Mouse (Mus musculus): ENCODE measurements around the gene Crim1.

The Crim1 gene

DNA sequence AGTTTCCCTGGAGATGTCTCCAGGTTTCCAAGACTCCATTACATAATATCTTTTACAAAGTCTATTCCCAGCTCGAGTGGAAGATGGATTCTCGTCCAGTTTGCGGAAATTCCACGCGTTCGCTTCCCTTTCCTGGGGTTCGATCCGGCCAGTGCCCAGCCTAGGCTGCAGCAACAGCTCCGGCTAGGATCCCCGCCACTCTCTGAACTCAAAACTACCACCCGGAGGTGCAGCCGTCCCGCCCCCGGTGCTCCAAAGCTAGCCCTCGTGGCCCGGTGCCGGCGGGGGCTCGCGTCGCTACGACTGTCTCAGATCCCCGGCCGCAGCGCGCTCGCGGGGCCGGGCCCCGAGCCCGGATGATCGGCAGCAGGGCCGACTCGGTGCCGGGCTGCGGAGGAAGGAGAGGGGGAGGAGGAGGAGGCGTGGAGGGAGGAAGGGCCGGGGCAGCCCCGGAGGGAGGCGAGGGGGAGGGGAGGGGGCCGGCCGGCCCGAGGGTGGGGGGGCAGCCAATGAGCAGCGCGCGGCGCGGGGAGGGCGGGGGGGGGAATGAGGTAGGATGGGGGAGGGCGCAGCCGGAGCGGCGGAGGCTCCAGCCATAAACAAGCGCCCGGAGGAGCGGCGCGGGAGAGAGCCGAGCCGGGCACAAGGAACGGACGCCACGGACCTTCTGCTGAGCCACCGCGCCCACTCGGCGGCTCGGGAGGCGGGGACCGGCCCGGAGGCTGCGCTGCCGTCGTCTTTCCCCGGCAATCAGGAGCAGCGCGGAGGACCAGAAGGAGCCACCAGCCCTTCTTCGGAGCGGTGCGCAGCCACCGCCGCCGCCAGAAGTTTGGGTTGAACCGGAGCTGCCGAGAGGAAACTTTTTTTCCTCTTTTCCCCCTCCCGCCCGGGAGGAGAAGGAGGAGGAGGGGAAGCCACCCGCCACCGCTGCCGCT is at the start of gene Crim1:
TSS of gene Crim1 (plus strand) at position 623 of the 935 bp plus-strand sequence.
- under 1% methylated on average over 73 of the region's 90 CpGs for WGBS

DNA sequence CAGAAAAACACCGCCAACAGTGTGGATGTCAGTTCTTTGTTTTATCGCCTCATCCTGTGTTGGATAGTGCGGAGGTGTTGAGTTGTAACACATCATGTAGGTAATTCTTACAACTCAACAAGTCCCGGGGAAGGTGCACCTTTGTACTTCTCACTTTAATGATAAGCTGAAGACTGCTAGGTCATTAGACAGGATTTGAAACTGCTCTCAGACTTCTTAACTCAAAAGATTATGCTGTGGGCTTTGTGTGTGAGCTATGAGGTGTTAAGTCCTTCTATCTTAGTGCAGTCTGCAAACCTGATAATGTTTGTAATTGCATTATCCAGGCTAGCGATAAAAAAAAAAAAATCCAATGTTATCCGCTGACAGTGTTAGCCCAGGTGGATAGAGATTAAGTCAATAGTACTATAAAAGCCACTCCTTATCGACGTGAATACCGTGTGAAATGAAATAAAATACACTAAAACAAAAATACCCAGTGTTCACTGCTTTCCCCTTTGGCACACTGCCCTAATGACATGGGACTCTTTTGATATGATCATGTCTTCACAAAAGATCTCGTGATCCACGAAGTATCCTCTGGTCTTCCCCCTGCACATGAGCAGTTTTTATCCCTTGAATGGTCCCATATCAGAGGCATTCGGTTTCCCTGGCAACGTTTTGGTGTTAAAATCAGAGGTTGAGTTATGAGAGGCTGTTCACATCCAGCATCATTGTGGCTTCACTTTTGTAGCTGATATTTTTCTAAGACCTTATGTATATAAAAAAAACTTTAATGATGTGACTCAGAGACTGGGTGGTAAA is 48.4 kb upstream of the Crim1 start:
- whole genome bisulfite sequencing: 71% methylated on average over 13 of the region's 13 CpGs

DNA sequence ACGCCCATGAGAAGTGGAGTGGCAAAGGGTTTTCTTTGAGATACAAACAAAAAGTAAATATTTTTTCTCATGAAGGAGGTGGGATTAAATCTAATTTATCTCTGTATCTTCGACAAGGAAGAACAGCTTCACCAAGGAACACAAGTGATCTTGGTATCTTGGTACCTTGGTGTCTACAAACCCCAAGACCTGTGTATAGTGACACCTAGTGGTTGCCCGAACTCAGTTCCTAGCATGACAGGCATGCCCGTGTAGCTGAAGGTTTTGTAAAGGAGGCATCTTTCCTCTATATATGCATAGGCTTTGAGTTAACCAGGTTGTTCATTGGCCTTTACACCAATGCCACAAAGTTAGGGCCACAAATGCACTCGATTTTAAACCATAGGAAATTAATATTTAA is 36.8 kb upstream of the Crim1 start:
- WGBS: 30% methylated on average over 5 of the region's 5 CpGs

DNA sequence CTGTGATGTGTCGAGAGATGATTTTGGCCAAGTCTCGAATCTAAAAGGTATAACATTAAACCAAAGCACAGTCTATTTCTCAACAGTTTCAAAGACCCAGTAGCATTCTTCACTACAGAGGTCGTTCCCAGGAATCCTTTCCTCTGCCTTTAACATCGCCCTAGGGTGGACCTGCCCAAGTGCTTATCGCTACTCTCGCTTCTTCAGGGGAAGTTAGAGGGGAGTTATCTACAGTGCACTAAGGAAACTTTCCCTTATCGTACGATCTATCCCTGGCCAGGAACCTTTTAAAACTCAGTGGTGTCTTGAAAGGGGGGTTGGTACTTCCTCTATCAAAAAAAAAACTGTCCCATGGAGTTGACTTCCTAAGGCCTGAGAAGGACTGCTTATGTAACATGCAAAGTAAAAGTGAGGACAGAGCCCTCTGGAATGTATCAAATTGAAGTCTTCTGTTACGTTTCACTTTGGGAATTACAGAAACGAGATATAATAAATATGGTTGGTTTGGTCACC is 36.3 kb upstream of the Crim1 start:
- 82% methylated on average over 10 of the region's 10 CpGs for WGBS

DNA sequence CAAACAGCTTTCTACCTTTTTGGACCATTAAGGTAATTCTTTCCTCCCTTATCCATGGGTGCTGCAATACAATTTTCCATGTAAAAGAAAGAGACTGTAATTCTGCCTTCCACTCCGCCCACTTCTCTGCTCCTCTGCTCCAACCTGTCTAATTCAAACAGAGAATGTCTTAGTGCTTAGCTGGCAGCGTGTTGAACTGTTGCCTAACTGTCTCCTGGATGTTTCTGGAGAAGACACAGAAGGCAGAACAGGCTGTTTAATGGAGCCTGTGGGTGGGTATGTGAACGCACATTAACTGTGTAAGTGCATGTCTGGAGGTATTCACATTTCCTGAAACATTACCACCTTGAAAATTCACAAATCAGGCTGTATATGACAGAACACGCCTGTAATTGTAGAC is 33.5 kb upstream of the Crim1 start:
- WGBS: 62% methylated on average over 4 of the region's 4 CpGs

DNA sequence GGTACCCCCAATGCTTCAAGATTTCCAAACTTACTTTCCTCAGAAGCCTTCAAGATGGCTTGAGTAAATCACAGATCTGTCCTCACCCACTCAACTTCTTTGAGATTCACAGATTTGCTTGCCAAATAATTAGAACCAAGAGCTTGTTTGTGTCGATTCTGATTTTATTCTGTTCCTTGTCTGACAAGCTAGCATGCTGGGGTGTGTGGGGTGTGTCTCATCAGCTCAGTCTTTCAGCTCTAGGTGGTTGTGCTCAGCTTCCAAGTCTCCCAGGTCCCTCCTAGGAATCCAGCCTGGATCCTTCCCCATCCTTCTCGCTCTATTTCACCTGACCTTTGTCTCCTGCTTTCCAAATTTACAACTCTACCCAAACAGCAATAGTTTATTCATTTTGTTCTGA is 27.7 kb upstream of the Crim1 start:
- WGBS: 57% methylated on average over 2 of the region's 2 CpGs

DNA sequence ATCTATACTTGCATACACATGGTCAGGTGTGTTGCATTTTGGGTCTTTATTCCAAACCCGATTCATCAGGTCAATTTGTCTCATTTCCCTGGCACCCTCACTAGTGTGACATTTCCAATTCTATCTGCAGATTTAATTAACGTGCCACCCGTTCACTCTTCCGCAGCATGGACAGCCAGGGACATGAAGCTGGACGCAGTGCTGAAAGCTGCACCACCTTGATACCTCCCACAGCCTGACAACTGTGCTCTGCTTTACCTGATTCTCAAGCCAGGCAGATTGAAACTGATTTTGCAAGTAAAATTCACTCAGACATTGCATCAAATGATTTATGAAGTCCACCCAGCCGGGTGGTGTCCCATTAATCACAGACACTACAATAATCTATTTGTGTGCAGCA is 19.3 kb upstream of the Crim1 start:
- 92% methylated on average over 6 of the region's 6 CpGs for WGBS

DNA sequence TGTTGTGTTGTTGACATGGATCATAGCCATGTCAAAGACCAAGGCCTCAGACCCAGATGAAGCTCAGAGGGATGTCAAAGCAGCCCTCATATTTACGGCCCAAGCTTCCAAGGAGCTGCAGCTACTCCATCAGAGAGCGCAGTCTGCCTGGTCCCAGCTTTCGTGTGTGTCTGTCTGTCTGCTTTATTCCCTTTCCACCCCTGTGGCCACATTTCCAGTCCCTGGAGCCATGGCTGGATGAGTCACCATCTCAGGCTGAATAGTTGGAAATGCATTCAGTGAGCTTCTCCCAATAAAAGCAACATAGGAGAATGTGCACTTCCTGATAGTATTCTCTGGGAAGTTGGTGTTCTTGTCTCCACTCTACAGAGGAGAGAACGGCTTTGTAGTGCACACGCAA is 3.9 kb upstream of the Crim1 start:
- 90% methylated on average over 5 of the region's 5 CpGs for WGBS

DNA sequence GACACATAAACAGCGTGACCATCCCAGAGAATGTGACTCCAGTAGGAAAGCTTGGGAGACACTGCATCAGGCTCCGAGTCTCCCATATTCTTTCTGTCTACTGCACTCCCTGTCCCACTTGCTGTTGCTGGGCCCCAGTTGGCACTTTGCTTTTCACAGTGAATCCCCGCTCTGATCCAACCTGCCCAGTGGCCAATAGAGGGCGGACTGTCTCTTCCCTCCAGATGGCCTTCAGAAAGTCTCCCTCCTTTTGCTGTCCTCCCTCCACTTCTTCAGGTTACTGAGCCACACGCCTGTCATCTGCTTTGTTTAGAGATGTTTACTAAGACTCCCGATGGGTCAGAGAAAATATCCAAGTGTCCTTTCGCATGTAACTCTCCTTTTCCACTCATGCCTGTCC is 2.9 kb upstream of the Crim1 start:
- 54% methylated on average over 7 of the region's 7 CpGs for WGBS

DNA sequence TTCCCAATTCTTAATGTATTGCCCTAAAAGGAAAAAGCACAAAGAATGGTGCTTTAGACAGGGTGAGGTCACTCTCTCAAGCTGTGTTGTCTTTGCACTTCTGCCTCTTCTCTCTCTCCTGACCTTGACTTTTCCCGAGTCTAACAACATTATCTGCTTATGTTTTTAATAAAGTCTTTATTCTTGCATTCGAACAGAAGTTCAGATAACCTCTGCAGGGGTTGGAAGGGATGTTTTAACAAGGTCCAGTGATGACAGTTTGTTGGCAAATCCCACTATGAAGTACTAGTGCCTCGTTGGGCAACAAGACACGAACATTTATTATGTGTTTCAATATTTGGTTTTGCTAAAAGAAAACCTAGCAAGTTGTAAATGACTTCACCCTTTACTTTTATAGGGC is 1.9 kb upstream of the Crim1 start:
- WGBS: 78% methylated on average over 4 of the region's 4 CpGs

DNA sequence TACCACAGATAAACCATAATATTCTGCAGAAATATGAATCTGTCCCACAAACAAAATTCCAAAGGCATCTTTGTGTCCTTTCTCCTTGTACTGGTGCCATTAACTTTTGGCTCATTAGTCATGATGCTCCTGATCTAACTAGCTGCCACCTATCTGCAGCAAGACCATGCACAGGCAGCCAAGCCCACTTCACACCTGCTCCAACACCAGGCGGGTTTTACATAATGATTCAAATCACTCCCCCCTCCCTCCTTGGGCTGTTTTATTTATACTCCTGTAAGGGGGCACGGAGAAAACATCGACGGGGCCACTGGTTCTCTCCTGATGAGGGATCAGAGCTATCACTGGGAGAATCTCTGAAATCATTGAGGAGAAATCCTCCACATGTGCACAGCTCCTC is 1.2 kb upstream of the Crim1 start:
- 28% methylated on average over 4 of the region's 4 CpGs for WGBS

DNA sequence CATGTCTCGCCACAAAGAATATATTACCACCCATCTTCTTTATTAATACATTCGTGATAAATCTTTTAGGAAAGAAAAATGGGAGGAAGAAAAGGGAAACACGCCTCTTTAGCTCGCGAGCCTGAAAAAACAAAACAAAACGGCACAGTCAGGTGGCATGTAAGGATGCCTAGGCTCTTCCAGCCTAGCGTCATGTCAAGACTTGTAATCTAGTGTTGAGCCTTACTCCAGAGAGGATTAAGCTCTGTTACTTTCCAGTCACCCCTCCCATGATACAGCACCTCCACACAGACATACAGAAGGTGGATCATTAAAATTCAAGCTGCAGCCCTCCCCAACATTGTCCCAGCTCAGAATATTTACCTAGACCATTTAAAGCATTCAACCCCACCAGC is 820 bp upstream of the Crim1 start:
- WGBS: 16% methylated on average over 7 of the region's 7 CpGs

DNA sequence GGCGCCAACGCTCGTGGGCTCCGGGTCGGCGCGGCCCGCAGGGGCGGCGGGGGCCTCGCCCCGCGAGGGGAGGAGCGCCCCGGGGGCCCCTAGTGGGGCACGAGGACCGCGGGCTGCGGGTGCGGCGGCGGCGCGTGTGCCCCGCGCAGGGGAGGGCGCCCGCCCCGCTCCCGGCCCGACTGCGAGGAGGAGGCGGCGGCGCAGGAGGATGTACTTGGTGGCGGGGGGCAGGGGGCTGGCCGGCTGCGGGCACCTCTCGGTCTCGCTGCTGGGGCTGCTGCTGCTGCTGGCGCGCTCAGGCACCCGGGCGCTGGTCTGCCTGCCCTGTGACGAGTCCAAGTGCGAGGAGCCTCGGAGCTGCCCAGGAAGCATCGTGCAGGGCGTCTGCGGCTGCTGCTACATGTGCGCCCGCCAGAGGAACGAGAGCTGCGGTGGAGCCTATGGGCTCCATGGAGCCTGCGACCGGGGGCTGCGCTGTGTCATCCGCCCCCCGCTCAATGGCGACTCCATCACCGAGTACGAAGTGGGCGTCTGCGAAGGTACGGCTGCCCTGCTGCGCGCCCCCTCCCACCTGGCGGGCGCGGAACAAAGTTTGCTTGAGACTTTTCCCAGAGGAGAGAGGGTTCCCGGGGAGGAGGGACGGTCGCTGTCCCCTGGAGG is 643 bp downstream of the Crim1 start:
- WGBS: under 1% methylated on average over 63 of the region's 73 CpGs

DNA sequence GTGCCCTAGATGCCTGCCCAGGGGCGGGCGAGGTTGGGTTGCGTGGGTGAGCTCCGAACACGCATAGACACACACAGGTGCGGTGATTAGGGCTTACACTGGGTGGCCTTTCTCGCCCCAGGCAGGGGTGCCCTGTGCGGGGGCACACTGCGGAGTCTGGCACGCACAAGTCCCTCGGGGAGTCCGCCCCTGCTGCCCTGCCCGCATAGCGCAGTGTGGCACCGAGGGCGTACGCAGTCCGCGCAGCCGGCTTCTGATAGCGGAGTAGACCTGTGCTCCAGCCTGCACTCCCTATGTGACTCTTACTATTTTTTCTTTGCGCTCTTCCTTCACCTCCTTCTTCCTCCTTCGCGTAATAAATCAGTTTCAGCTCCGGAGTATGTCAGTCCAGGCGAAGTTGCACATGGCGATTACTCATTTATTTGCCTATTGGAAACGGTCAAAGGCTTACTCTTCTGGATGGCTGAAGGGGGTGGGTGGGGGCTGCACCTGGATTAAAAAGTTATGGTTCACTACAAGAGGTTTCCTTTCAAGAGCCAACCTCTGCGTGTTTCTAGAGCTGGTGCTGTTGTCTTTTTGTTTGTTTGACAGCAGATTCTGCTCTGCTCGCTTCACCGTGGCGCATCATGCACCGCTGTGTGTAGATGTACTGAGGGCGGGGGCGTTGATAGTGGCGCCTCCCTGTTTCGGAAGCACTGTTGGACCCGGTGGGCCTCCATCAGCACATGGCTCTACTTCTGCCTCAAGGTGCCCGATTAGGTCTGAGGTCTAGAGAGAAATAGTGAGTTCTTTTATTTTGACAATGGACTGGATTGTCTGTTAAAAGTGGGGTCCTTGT is 1.4 kb downstream of the Crim1 start:
- WGBS: 2% methylated on average over 39 of the region's 39 CpGs

DNA sequence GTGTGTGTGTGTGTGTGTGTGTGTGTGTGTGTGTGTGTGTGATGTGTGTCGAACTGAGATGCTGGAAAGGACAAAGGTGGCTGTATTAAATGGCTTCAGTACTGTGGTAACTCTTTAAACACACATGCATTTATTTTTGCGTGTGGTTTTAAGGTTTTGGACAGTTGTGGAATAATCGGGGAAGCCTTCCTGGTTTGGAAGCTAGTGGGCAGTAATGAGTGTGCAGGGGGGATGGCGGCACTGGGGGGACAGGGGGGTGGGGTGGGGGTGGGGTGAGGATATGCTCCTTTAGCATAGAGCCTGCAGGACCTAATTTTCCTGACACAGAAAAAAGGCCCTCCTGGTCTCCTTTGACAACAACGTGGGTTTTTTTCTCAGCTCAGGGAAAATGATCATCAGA is 2.2 kb downstream of the Crim1 start:
- WGBS: 12% methylated on average over 5 of the region's 5 CpGs

DNA sequence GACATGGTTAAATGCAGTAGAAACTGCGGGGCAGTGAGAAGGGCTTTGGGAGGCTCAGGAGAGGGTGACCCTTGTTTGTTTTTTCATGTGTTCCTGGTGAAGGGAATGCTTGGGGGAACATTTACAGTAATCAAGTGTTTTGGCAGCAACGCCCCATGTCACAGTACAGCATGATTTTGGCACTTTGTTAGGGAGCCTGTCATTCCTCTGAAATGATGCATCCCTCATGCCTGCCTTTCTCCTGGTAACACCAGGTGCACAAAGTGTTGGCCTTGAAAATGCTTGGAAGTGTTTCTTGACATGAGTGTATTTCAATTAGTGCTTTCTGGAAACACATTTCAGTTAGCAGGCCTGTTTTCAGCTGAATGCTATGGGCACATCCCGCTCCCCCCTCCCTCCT is 2.7 kb downstream of the Crim1 start:
- whole genome bisulfite sequencing: 51% methylated on average over 3 of the region's 3 CpGs

DNA sequence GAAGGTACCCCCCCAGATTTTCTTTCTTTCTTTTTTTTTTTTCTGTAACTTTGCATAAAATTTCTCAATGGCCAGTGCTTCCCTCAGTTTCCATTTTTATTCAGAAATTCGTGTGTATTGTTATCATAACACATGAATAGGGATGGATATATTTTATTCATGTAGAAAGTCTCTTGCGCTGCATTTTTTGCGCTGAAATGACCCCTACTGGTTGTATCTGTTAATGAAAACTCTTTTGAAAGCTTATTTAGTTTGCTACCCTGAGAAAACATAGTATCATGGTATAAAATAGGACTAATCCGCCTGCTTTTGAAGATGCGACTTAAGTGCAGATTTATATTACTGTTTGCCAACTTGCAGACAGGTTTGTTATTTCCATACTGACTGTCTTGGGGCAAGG is 3.4 kb downstream of the Crim1 start:
- WGBS: 30% methylated on average over 5 of the region's 5 CpGs

DNA sequence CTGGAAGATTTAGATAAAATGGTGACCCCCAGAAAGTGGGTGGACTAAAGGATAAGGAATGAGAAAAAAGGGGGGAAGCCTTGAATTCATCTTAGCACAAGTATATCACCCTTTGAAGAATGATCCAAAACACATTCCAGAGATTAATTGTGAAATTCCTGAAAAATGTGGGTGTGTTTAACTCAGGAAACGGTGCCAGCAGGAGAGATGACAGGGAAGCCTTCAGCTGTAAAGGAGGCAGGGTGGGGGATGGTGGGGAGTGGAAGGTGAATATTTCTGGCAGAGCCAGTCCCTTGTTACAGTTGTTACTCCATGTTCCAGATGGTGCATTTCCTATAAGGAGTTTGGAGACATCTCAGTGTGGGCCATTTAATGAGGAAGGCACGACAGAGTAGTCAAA is 6.4 kb downstream of the Crim1 start:
- WGBS: 44% methylated on average over 2 of the region's 2 CpGs

DNA sequence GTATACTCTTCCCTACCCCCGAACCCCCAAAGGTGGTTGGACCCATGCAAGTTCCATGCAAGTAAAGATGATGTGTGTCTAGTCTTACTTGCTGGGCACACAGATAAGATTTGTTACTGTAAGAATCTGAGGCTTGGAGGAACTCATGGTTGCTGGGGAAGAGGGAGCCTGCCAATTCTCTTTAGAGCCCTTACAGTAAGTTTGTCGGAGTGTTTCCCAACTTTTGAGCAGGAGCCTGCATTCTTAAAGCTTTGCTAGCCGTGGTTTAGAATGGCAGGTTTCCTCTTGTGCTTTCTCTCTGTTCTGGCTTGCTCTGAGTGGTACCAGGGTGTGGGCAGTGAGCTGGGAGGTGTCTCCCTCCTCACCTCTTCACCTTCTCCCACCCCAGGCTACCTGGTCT is 7.2 kb downstream of the Crim1 start:
- WGBS: 71% methylated on average over 3 of the region's 3 CpGs

DNA sequence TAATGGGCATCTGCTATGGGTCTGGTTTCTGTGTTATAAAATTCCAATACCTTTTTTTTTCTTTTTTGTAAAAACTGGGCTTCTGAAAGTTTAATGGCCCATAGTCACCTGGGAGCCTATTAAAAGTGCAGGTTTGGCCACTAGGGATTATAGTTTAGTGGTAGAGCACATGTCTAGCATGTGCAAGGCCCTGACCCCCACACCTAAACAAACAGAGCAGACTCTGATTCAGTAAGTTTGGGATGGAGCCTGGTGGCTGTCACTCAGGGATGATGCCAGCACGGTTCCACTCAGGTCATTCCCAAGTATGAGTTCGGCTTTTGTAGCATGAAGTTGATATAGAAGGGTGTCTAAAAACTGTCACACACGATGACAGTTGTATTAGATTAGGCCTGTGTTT is 8.8 kb downstream of the Crim1 start:
- 85% methylated on average over 3 of the region's 3 CpGs for WGBS

DNA sequence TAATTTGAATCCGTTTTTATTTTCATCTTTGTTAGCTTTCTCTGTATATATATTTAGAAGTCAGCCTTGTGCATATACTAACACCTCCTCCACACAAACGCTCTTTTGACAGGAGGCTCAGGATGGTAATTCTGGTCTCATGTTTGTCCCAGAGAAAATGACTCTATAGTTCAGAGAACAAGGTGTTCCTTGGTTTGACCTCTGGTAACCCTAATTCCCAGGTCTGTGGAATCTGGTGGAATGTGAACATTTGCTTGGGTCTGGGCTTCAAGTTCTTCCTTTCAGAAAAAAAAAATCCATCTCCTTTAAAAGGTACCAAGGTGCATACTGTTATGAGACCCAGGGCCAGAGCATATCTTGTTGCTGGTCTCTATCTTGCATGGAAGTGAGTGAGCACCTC is 9.6 kb downstream of the Crim1 start:
- 64% methylated on average over 2 of the region's 2 CpGs for WGBS
